Mouse (Mus musculus): ENCODE results near the gene Sclt1. TPM values are rescaled to one million over a fixed set of nuclear protein-coding genes. Genes with fewer than 3 reads are reported as not detected.
"Not testable (repeated sequence)": the region's sequence is repeated elsewhere in the genome, so short reads cannot be mapped to it uniquely, and the experiment has no call there.

Gene Sclt1
- 9.0 and 9.7 TPM in 2 replicates for polyA plus RNA-seq (2015; fragmentation: Nextera tagmentation; extraction: Ambion mirVana)

GRCm38 (mm10) chr3:41742278-41742934 is at the start of gene Sclt1, which contains the start of gene D3Ertd751e:
TSS of gene Sclt1 (minus strand) at chr3:41742514.
TSS of gene D3Ertd751e (plus strand) at chr3:41742611.
- H3K4me1 ChIP-seq = peaks cover 22% of the 10 kb centered on the region
- under 1% methylated on average over 66 of the region's 66 CpGs for WGBS
- H3K27ac ChIP-seq (replicated peaks) = peak within 1 kb of the TSS; percentile 93
- H3K4me2 ChIP-seq = peak within 1 kb of the TSS; percentile 87
- H3K27me3 ChIP-seq (replicated peaks) = no peaks in the 10 kb centered on the region
- H3K9ac ChIP-seq = peak within 1 kb of the TSS; percentile 90
- no peaks in the 10 kb centered on the region for H3K9me3 ChIP-seq
- H3K36me3 ChIP-seq = no peaks in the 10 kb centered on the region
- peak; percentile 100 for ATAC-seq (ENCODE audit: extremely low read depth, insufficient number of reproducible peaks, low FRiP score, low TSS enrichment)
- peak within 1 kb of the TSS; percentile 83 for H3K4me3 ChIP-seq

- no peak overlapping the region for H3K4me2 ChIP-seq
- no peaks in the 10 kb centered on the region for H3K9me3 ChIP-seq
- H3K36me3 ChIP-seq = peaks cover 8% of the 10 kb centered on the region
- no peak overlapping the region for H3K9ac ChIP-seq
- no peak for ATAC-seq (ENCODE audit: extremely low read depth, insufficient number of reproducible peaks, low FRiP score, low TSS enrichment)
- no peak overlapping the region for H3K4me3 ChIP-seq
- H3K27me3 ChIP-seq (replicated peaks) = no peaks in the 10 kb centered on the region
- WGBS = 81% methylated on average over 3 of the region's 3 CpGs
- H3K4me1 ChIP-seq = no peaks in the 10 kb centered on the region
- H3K27ac ChIP-seq (replicated peaks) = no peak overlapping the region
These were observed 19.8 kb upstream of the Sclt1 start for GRCm38 (mm10) chr3:41762091-41762490.

GRCm38 (mm10) chr3:41754556-41754955 is 12.2 kb upstream of the Sclt1 start:
- no peak overlapping the region for H3K4me2 ChIP-seq
- no peaks in the 10 kb centered on the region for H3K9me3 ChIP-seq
- H3K27me3 ChIP-seq (replicated peaks) = no peaks in the 10 kb centered on the region
- peaks cover 25% of the 10 kb centered on the region for H3K36me3 ChIP-seq
- no peak overlapping the region for H3K4me3 ChIP-seq
- 65% methylated on average over 2 of the region's 2 CpGs for WGBS
- no peak overlapping the region for H3K27ac ChIP-seq (replicated peaks)
- H3K9ac ChIP-seq = no peak overlapping the region
- no peak for ATAC-seq (ENCODE audit: extremely low read depth, insufficient number of reproducible peaks, low FRiP score, low TSS enrichment)
- H3K4me1 ChIP-seq = no peaks in the 10 kb centered on the region

- peak overlapping the region; percentile 93; the same call in 1 of the 2 replicates for H3K27ac ChIP-seq (replicated peaks)
- H3K9ac ChIP-seq = peak overlapping the region; percentile 83
- peaks cover 2% of the 10 kb centered on the region; the same call in 1 of the 2 replicates for H3K36me3 ChIP-seq
- H3K4me3 ChIP-seq = peak overlapping the region; percentile 83
- no peak for ATAC-seq (ENCODE audit: extremely low read depth, insufficient number of reproducible peaks, low FRiP score, low TSS enrichment)
- no peaks in the 10 kb centered on the region for H3K27me3 ChIP-seq (replicated peaks)
- peak overlapping the region; percentile 87 for H3K4me2 ChIP-seq
- H3K9me3 ChIP-seq = no peaks in the 10 kb centered on the region
- WGBS = 48% methylated on average over 6 of the region's 6 CpGs
- peaks cover 22% of the 10 kb centered on the region for H3K4me1 ChIP-seq
These were observed 1.1 kb upstream of the Sclt1 start for GRCm38 (mm10) chr3:41743436-41743835.

- ATAC-seq (ENCODE audit: extremely low read depth, insufficient number of reproducible peaks, low FRiP score, low TSS enrichment) = no peak
- Histone ChIP-seq H3K4me1 (peaks cover 22% of the 10 kb centered on the region), H3K4me3 (peak overlapping the region; percentile 83), H3K9ac (peak overlapping the region; percentile 90), H3K9me3 (no peaks in the 10 kb centered on the region), H3K27me3 (replicated peaks) (no peaks in the 10 kb centered on the region), H3K27ac (replicated peaks) (peak overlapping the region; percentile 93), H3K4me2 (peak overlapping the region; percentile 87), H3K36me3 (no peaks in the 10 kb centered on the region)
- under 1% methylated on average over 39 of the region's 39 CpGs for WGBS
These were observed 575 bp downstream of the Sclt1 start for GRCm38 (mm10) chr3:41741601-41742277.

DNA sequence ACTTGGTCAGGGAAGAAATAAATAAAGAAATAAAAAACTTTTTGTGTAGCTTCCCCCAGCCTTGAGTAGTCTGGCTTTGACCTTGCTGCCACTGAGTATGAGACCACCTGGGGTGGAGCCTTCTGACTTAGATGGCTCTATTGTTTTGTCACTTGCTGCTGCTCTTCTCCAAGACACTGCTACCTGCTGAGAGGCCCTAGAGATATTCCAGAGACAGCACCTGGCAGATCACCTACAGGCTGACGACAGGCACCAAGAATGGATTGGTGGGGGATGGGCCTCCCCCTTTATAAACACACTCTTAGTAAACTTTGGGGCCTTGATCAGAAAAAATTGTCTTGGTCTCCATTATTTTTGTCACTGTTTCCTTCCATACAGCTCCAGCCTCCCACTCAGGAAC is 46.6 kb downstream of the Sclt1 start:
- Histone ChIP-seq H3K27ac (replicated peaks) (no peak overlapping the region), H3K9ac (no peak overlapping the region)
- 69% methylated on average over 1 of the region's 1 CpGs for WGBS

DNA sequence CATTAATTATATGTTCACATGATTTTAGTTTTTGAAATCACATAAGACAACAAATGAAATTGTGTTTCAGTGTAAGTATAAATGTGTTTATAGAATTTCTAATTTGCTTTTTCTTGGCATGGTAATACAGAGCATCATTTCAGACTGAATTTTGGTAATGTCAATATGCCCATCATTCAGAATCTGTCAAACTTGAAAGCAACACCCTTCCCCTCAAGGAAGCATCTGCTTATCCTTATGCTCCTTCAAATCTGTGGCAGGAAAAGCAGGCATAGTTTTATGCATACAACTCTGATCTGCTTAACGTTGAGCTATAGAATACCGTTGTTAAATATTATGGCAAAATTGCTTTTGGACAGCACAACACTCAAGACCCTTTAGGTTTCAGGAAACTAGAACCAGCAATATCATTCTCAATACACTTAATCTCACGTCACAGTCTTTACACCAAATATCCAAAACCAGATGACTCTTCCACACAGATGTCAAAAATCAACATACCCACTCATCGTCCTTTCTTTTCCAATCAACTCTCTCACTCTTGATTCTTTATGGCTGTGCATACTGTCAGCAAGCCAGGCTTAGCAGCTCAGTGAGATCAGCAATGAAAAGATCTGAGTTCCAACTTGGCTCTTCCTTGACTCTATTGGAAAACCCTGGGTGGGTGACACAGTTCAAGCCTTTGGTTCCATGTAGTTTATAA is 49.7 kb downstream of the Sclt1 start:
- Histone ChIP-seq H3K4me2 (no peak overlapping the region), H3K27ac (replicated peaks) (no peak overlapping the region), H3K36me3 (peaks cover 14% of the 10 kb centered on the region), H3K27me3 (replicated peaks) (no peaks in the 10 kb centered on the region), H3K4me1 (no peaks in the 10 kb centered on the region), H3K4me3 (no peak overlapping the region), H3K9ac (no peak overlapping the region), H3K9me3 (no peaks in the 10 kb centered on the region)
- ATAC-seq (ENCODE audit: extremely low read depth, insufficient number of reproducible peaks, low FRiP score, low TSS enrichment) = no peak
- WGBS = 78% methylated on average over 4 of the region's 4 CpGs

More for the DNA sequence above, 46.6 kb downstream of the Sclt1 start:
- Histone ChIP-seq H3K36me3 (peaks cover 34% of the 10 kb centered on the region), H3K4me3 (no peak overlapping the region), H3K4me2 (no peak overlapping the region), H3K27me3 (replicated peaks) (no peaks in the 10 kb centered on the region), H3K9me3 (no peaks in the 10 kb centered on the region), H3K4me1 (no peaks in the 10 kb centered on the region)
- no peak for ATAC-seq (ENCODE audit: extremely low read depth, insufficient number of reproducible peaks, low FRiP score, low TSS enrichment)

GRCm38 (mm10) chr3:41690114-41690640 is 52.1 kb downstream of the Sclt1 start:
- H3K36me3 ChIP-seq; H3K9me3 ChIP-seq; H3K4me2 ChIP-seq; ATAC-seq (ENCODE audit: extremely low read depth, insufficient number of reproducible peaks, low FRiP score, low TSS enrichment); H3K4me1 ChIP-seq; H3K27me3 ChIP-seq (replicated peaks); H3K9ac ChIP-seq; H3K4me3 ChIP-seq; H3K27ac ChIP-seq (replicated peaks): not testable (repeated sequence)
- WGBS = 84% methylated on average over 13 of the region's 13 CpGs

DNA sequence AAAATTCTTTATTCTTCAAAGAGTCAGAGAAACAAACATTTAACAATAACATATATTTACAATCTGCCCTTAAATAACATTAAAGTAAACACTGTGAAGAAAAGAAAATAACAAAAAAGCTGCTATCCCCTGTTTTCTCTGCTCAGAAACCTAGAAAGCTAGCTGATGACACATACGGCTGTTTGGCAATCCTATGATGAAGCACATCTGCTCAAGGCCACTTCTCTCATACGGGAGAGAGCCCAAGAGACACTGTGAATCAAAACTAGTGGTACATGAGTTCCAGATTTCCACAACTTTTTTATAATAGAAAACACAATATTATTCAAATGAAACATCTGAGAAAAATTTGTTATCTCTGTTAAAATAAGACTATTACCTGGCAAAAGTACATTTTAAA is 55.9 kb downstream of the Sclt1 start:
- H3K27ac ChIP-seq (replicated peaks) = no peak overlapping the region
- no peak overlapping the region for H3K9ac ChIP-seq
- H3K27me3 ChIP-seq (replicated peaks) = no peaks in the 10 kb centered on the region
- ATAC-seq (ENCODE audit: extremely low read depth, insufficient number of reproducible peaks, low FRiP score, low TSS enrichment) = no peak
- no peak overlapping the region for H3K4me2 ChIP-seq
- peaks cover 3% of the 10 kb centered on the region for H3K36me3 ChIP-seq
- 76% methylated on average over 2 of the region's 2 CpGs for WGBS
- H3K4me1 ChIP-seq = no peaks in the 10 kb centered on the region
- no peak overlapping the region for H3K4me3 ChIP-seq
- H3K9me3 ChIP-seq = no peaks in the 10 kb centered on the region

DNA sequence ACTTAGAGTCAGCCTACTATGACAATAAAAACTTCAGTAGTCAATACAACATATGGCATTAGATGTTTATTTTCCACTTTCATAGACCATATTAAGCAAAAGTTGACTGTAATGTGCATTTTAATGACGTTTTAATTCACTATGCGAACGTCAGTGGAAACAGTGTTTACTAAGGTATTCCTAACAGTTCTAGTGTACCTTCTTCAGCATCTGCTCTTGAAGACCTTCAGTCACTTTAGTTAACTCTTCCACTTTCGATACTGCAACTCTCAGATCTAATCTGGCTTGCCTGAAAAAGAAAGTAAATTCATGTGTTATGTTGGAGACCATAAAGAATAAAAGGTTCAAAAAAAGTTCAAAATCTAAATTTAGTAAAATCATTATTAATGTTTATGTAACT is 60.2 kb downstream of the Sclt1 start:
- H3K4me1 ChIP-seq = no peaks in the 10 kb centered on the region
- no peak overlapping the region for H3K27ac ChIP-seq (replicated peaks)
- no peak overlapping the region for H3K4me2 ChIP-seq
- H3K36me3 ChIP-seq = peaks cover 17% of the 10 kb centered on the region
- ATAC-seq (ENCODE audit: extremely low read depth, insufficient number of reproducible peaks, low FRiP score, low TSS enrichment) = no peak
- H3K27me3 ChIP-seq (replicated peaks) = no peaks in the 10 kb centered on the region
- H3K9me3 ChIP-seq = no peaks in the 10 kb centered on the region
- H3K4me3 ChIP-seq = no peak overlapping the region
- 85% methylated on average over 4 of the region's 4 CpGs for WGBS
- no peak overlapping the region for H3K9ac ChIP-seq

- ATAC-seq (ENCODE audit: extremely low read depth, insufficient number of reproducible peaks, low FRiP score, low TSS enrichment) = no peak
- no peak overlapping the region for H3K4me3 ChIP-seq
- WGBS = 73% methylated on average over 2 of the region's 2 CpGs
- no peaks in the 10 kb centered on the region for H3K27me3 ChIP-seq (replicated peaks)
- no peak overlapping the region for H3K4me2 ChIP-seq
- no peaks in the 10 kb centered on the region for H3K9me3 ChIP-seq
- H3K9ac ChIP-seq = no peak overlapping the region
- peaks cover 30% of the 10 kb centered on the region for H3K36me3 ChIP-seq
- no peaks in the 10 kb centered on the region for H3K4me1 ChIP-seq
- no peak overlapping the region for H3K27ac ChIP-seq (replicated peaks)
These were observed 65.7 kb downstream of the Sclt1 start for GRCm38 (mm10) chr3:41676648-41677047.
